Mouse (Mus musculus) cerebellum, postnatal 10 days (tissue): ENCODE measurements around the gene Asb5.
"Not testable (repeated sequence)": the region's sequence is repeated elsewhere in the genome, so short reads cannot be mapped to it uniquely, and the experiment has no call there.

Experiments used
- DNase-seq, 2 experiments: peaks; one replicate each; pipeline ENCODE4 v3.0.0; 2021; ENCODE audit warnings: mixed read lengths in 2 of 2

Asb5 gene

DNA sequence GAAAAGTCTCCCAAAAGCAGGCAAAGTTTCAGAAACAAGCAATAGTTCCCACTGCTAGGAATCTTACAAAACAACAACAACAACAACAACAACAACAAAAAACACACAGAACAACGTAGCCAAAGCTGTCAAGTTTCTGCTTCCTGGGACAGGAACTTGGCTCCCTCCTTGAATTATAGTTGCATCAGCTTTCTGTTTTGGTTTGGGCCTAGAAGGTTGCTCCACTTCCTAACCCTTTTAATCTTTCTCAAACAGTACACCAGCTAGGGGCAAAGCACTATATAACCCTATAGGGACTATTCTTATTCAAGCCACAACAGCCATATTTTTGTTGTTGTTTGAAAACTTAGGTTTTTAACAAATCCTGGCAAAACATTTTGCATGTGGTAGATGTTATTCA is 12.0 kb downstream of the Asb5 start:
- DNase-seq = no peak

DNA sequence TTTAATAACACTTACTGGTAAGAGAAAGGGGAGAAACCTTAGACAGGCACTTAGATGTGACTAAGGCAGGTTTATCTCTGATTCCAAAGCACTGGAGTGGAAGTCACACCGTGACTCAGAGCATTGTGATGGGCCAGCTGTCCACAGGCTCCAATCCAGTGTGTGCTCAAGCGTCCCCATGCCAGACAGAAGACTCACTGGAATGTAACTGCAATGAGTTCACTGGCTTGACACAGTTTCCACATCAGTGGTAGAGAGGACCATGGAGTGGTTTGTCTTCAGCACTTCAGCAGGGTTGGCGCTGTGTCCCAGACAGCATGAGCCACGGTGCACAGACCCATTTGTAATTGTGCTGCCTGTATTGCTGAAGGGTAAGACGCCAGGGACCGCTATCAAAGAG is 19.0 kb downstream of the Asb5 start:
- DNase-seq = peak; percentile 51 to 52

DNA sequence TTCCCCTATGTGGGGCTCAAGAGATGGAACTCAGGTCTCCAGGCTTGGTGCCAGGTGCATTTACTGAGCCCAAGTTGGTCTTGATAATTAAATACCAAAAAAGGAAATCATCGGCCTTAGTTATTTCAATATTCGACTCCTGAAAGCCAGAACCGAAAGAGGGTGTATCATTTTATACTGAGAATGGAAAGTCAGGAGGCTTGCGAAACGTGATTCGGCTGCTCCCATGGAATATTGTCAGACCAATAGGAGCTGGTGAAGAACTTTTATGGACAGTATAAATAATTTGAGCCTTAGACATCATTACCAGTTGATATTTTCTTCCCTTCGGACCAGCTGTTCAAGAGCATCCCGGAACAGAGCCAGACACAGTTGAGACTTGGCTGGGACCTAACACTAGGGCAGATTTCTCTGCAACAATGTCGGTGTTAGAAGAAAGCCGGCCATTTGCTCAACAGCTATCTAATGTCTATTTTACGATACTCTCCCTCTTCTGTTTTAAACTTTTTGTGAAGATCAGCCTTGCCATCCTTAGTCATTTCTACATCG is 20.7 kb downstream of the Asb5 start:
- DNase-seq = peak; percentile 39 to 48

DNA sequence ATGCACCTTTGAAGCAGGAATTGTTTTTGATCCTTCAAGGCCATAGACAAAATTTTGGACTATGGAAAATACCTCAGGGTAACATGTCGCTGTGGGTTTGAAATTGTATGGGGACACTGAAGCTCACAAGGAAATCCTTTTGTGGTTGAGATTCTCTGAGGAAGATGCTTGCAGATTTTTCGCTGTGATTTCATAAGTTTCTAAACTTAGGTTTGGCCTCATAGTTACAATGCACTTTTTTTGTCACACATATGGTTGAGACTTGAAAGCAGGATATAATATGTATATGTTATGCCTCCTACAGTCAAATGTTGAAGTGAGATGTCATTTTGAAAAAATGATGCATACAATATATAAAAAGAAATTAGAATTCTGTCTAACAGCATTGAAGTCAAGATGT is 25.5 kb downstream of the Asb5 start:
- no peak for DNase-seq

DNA sequence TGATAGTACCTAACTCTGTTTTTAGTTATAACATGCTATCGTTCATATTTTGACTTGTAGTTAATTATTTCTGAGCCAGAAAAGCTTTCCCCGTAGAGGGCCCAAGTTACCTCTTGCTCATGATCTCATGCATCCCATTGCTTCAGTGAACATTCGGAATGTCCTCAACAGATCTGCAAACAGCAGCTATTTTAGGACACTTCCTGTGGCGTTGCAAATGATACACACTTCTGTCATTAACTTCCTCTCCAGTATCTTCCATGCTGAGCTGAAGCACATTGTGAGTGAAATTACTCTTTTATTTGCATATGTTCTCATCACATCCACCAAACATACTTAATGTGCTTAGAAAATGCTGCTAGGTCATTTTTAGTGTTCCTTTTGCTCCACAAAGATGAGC is 32.8 kb downstream of the Asb5 start:
- no peak for DNase-seq

DNA sequence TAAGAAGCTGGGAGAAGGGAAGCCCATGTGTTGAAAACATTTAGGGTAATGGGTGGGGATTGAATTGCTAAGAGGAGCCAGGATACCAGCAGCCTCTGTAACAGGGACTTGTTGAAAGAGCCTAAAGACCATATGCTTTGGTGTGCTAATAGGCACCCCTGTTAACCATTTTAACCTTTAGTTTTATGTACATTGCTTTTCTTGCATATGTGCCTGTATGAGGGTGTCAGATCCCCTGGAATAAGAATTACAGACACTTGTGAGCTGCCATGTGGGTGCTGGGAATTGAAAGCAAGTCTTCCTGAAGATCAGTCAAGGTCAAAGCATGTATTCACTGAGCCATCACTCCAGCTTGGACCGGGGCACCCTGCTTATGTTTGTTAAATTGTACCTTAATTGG is 35.8 kb downstream of the Asb5 start:
- no peak for DNase-seq

DNA sequence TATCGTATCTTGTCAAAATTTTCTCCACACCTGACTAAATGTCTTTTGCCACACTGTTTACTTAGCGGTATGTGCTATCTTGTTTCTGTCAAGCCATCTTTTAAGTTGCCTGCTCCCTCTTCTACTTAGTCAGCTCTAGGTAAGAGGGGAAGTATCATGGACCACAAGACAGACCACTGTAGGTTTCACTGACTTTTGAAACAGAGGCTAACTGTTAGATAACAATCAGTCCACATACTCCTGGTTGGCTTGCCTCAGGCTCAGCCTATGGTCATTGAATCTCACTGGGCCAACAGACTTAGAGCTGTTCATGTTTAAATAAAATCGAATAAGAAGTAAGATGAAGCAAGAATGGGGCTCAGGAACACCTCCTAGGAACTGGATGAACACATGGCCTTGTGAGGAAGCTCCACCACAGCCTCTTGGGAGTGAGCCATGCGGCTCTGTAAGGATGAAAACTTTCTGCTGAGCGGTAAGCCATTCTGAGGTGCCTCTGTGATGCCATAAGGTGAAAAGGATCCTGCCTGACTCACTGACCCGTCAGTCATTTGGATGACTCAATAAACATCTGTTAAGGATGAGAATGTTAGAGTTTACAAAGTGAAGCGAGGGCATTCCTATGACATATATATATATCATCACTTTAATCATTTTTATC is 36.4 kb downstream of the Asb5 start:
- DNase-seq = no peak

DNA sequence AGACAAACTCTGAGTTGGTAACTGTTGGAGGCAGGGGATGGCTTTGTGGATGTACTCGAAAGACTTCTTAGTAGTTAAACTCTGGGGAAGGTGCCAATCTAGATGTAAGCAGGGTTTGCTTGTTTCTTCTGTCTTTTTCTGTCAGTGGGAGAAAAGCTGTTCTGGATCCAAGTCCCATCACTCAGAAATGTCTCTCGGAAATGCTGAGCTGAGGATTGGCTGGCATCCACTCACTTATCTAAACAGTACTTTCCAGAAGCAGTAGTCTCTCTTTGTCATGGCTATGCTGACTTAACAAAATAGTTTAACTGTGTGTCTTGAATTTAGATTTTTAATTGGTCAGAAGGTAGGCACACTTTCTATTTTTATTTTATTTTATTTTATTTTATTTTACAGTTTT is 37.8 kb downstream of the Asb5 start:
- DNase-seq = no peak

DNA sequence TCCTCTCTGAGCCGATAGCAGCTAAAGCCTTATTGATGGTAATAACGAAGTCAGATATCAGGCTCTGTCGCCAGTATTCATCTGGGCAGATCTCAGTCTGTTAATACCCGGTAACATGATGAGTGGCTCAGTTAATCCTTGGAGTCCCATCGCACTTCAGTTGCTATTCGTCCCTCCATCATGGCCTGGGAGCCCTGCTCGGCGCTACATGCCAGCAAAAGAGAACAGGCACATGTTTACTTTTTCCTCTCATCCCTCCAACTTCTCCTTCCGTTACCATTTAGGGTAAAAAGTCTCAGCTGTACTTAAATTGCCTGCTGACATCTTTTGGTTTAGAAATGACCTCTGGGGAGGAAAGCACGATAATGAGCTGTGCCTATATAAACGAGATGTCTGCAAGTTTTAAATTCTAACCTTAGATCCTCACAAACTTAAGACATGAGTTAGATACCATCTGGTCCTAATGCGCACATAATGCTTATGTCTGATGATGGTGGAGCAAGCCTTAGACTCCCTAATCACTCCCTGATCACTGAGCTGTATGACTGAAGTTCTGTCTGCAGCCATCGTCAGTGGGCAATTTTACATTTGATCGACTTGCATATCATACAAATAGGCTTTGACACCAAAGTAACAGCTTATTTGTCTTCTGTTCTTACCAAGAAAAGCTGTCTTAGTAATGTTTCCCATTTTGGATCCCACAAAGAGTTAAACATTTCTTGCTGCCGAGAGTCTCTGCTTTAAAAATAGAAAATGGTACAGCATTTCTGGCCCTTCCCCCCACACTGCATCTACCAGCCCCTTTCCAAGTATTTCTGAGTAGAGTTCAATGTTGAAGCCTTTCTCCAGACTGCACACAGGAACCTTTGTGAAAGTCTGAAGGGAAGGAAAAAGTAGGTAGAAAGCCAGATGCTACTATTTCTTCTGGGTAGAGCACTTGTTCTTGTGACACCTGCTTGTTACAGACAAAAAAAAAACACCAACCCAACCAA is 41.5 kb downstream of the Asb5 start:
- DNase-seq = no peak

DNA sequence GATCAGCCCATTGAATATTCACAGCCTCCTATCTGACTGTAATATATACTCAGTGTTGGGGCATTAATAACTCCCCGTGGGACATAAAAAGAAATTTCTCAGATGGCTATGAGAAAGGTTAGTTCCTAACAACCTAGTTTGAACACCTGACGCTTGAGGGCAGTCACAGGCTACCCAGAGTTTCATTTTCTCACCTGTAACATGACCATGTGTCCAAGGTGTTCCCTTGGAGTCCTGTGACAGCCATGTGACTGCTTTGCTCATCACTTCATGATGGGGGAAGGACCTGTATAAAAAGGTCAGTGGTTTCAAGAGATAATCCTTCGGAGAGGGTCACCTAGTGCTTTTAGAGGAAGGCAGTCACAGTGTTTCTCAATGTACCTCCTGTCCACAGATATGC is 52.1 kb downstream of the Asb5 start:
- DNase-seq = no peak

DNA sequence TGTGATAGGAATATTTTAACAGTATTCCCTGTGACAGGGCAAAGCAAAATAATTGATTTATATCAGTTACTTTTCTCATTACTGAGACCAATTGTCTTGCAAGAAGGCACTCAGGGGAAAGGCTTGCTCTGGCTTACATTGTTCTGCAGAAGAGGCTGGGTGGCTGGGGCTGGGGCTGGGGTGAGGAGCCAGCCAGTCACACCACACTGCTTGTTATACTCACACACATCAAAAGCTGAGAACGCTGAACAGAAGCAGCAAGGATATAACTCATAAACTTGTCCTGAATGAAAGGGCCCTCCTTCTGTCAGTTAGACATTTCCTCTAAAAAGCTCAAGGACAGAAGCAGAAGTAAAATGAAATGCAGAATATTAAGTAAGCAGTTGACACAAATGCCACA is 53.5 kb downstream of the Asb5 start:
- DNase-seq = no peak

DNA sequence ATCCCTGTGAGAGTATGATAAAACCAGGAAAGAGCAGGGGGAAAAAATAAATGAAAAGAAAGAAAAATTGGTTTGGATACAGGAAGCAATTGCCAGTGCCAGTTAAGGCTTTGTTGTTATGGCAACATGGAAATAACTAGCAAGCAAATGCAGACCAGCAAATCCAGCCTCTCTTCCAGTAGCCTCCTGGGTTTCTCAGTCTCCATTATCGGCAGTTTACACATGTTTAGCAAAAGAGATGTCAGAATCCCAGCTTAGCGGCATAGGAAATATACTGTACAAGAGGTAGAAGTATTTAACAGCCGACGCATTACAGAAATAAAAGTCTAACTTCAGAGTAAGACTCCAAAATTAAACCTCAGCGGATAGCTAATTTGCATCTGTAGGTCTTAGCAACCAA is 65.3 kb downstream of the Asb5 start:
- no peak for DNase-seq

DNA sequence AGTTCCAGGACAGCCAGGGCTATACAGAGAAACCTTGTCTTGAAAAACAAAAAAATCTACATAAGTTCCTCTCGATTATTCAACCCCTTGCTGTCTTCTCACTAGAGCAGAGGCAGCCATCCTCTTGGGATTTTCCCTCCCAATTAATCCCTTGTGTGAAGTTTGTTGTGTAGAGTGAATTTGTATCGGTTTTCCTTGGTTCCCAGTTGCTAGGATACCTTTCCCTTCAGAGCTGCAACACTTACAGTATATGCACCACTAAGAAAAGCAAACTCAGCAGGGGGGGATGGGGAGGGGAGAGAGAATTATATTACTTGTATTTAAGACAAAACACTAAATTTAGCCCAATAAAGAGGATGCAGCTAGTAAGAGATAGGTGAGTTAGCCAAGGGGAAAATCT is 66.7 kb downstream of the Asb5 start:
- no peak for DNase-seq

DNA sequence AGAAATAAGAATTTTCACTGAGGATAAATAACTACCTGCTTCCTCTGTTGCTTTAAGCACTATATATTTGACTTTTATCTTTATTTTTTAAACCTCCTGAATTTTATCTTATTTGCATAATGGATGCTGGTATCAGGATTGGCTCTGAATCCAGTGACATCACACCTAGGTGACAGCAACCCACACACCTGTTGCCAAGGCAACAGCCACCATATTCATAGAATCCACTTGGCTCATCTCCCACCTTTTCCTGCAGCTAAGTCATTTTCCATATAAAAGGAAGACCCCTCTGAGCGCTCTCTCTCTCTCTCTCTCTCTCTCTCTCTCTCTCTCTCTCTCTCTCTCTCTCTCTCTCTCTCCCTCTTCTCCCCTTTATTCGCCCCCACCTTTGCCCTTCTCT is 67.6 kb downstream of the Asb5 start:
- DNase-seq = no peak

DNA sequence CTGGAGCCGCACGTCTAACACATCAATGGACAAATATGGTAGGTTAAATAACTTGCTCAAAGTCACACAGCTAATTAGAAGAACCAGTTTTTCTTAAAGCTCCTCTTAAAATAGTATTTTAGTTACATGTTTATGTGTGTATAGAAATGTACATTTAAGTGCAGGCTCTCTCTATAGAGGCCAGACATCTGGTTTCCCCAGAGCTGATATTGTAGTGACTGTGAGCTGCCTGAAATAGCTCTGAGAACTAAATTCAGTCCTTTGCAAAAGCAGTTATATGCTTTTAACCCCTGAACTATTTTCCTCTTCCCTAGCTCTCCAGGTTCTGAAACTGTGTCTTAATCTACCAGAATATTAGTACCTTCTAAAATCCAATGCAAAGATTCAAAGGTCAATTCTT is 68.0 kb downstream of the Asb5 start:
- DNase-seq = no peak

DNA sequence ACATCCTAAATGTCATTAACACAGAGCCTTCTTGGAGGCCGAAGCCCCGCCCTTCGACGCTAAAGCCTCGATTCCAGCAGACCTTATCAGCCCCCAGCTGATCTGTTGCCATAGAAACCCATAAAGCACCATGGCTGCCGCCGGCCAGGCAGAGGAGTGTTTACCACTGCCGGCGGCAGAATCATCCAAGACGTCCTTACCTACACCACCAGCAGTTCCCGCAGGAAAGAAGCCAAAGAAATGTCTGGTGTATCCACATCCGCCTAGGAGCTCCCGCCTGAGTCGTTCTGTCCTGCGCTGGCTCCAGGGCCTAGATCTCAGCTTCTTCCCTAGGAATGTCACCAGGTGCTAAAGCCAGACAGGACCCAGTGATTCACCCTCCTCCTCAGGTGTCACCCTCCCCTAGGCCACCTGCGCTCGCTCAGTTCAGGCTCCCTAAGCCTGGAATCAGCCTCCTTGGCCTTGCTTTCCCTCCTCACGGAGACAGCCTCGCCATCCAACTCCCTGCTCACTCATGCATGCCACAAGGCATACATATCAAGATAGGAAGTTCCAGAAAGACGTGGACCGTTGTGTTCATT is 71.4 kb downstream of the Asb5 start, which contains the start of gene Spata4:
TSS of gene Spata4 (plus strand) at position 111 of the 581 bp plus-strand sequence.
- peak; percentile 63 to 74 for DNase-seq

DNA sequence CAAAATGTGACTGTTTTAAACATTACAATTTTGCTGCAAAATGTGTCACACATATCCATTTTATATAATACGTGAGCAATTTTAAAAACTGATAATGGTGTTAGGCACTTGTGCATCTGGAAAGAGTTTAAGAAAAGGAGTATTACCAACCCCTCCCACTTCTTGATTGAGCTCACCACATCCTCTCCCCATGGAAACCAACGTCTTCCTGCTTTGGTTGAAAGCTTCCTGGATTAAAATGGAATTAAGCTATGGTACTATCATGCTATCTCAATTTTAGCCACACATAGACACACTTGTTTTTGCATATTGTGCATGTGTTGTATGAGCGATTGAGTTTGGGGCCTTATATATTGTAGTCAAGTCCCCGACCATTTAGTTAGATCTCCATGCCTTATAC is 74.1 kb downstream of the Asb5 start:
- DNase-seq = no peak

DNA sequence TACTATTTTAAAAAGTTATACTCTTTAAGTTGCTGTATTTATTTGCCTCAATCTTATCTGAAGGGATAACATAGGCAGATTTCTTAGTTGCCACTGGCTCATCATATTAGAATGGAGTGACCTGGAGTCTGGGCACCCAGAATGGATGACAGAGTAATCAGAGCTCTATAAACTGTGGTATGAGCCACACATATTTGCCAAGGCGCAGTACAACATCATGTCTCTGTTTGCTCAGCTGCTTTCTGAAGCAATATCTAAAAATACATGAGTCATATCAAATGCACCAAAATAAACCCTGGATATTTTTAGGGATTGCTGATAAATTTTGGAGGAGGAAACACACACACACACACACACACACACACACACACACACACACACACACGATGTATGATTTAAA is 80.0 kb downstream of the Asb5 start:
- DNase-seq = no peak

DNA sequence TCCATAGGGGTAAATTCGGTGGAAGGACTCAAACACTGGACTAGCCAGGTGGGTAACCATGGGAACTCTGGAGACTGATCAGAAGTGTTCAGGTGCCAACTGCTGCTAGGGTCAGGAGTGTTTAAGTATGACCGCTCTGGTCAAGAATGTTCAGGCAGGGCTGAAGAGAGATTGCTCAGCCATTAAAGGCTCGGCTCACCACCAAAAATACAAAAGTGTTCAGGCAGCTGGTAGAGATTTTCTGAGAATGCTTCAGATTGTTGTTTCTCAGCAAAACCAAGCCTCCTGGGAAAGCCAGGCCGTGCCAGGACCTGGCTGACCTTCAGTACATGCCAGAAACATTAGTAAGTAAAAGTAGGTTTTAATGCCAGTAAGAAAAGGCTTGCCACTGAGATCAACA is 80.9 kb downstream of the Asb5 start:
- peak; percentile 6 to 14 for DNase-seq

DNA sequence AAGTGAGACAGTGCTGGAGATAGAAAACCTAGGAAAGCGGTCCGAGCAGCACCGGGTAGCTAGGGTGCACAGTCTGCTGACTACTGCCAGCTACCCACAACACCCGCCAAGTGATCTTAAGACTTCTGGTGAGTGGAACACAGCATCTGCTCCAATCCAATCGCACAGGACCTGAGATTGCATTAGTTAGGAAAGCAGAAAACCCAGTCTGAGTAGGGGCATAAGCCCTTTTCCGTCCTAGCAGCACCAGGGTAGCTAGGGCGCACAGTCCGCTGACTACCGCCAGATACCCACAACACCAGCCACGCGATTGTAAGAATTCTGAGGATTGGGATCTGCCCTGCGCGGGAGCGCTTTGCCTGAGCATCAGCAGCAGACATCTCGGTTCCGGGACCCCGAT is 87.3 kb downstream of the Asb5 start:
- DNase-seq = not testable (repeated sequence)
